Mouse (Mus musculus) cerebellum, postnatal 14 days (tissue): ENCODE measurements around the gene Slmap.
"Not testable (repeated sequence)": the region's sequence is repeated elsewhere in the genome, so short reads cannot be mapped to it uniquely, and the experiment has no call there.

Experiments used
- DNase-seq, 2 experiments: peaks; one replicate each; pipeline ENCODE4 v3.0.0; 2021; ENCODE audit warnings: mixed read lengths in 2 of 2

The Slmap gene

DNA sequence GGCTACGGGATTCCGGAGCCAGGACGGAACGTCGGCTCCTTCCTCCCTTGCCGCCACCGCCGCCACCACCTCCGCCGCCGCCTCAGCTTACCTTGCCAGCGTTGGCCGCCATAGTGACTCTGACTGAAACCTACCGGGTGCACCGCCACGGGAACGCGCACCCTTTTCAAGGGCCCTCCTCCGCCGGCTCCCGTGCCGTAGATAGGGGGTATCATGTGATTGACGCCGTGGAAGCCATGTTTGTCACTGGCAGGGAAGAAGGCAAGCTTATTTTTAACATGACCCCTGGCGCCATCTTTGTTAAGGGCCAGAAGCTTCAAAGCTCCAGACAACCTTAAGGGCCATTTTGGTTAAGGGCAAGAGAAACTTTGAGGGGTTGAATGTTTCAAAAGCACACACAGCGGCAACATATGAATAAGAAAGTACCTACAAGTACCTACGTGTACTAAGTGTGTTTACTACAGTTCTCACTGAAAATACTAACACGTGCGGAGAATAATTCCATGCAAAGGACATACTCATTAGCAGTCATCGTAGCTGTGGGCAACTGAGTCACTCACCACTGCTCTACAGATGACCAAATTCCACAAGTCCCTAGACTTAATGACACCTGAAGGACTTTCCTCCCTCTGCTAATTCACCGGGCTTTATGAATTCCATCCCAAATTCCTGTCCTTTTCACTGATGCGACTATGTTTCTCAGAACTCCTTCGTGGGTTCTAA, at the start of gene Slmap:
TSS of gene Slmap (minus strand) at position 175 of the 723 bp plus-strand sequence.
- peak; percentile 99 to 100 for DNase-seq

DNA sequence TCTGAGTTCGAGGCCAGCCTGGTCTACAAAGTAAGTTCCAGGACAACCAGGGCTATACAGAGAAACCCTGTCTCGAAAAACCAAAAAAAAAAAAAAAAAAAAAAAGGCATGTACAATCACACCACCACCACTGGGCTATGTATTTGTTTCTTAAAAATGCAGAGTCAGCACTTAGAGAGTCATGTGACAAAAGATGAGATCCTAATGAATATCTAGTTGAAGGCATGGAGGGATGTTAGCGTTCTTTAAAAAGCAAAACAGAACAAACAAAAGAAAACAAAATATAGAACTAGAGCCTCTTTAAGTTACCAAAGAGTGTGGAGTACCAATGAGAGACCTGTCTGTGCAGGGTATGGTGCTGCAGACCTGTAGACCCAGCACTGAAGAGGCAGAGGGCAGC, 48.9 kb upstream of the Slmap start:
- DNase-seq, result no peak

DNA sequence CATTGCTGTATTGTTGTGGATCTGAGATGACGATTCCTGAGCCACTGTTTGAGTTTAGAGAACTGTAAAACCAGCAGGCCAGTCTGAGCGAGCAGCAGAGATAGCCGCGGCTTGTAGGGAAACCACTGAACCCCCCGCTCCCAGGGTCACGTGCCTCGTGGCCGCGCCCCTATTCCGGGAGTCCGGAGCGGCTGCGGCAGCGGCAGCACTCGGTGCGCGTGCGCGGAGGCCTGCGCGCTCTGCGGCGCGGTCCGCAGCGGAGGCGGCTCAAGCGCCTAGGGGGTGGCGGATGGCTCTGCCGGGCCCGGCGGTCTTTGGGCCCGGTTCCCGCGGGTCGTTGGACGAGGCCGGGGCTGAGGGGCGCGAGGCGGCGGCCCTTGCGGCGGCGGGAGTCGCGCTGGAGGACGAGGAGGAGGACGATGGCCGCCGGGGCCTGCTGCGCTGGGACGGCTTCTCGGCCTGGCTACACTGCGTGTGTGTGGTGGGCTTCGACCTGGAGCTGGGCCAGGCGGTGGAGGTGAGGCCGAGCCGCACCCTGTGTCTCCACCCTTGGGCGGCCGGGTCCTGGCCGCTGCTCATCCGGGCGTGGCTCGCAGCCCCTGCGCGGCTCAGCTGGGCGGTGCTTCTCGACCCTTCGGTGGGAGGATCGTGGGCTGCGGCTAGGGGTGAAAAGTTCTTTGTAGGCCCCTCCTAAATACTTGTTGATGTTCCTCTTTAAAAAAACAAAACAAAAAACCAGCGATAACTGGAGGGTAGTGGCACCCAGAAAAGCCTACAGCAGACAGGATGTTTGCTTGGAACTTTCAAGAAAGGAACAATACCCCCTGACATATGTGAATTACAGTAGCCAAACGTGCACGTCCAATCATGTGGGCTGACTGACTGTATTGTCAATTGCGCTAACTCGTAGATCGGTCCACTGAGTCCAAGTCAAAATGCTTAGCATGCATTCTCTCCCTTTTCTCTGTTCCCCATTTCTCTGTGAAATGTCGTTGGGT, 44.9 kb upstream of the Slmap start:
- DNase-seq, result peak; percentile 89 to 90

DNA sequence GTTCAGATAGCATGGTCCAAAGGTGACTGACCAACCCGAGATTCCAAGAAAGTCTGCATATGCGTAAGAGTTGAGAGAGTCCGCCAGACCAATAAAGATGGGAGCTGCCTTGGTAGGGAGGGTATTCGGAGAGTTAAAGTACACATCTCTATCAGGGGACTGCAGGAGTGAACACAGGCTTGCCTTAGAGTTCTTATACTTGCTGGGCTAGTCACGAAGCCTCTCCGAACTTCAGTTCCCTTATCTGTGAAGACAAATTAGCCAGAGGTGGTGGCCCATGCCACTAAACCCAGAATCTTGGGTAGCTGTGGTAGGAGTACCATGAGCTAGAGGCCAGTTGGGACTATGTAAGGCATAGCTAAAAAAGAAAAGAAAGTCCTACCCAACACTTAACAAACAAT, 44.1 kb upstream of the Slmap start:
- DNase-seq, result peak in 1 of 2 experiments; percentile 7

DNA sequence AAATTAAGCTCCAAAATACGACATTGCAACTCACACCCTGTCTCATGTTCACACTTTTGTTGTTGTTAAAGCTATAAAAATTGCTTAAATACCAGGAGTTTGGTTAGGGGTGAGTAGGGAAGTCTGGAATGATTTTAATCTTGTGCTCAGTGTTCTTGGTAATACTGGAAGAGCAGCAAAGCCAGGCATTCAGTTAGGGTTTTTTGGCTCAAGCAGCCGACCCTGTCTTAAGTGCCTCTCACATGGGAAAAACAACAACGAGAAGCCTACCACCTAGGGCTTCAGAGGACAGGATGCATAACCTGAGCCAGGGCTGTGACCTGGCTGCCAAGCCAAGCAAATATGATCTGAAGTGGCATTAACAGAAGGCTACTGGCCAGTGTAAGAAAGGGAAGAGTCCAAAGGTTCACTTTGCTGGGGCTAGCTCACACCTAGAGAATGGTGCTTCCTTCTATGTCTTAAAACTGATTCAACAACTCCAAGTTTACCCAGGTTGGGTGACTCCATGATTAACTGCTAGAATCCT, 41.6 kb upstream of the Slmap start:
- no peak for DNase-seq

DNA sequence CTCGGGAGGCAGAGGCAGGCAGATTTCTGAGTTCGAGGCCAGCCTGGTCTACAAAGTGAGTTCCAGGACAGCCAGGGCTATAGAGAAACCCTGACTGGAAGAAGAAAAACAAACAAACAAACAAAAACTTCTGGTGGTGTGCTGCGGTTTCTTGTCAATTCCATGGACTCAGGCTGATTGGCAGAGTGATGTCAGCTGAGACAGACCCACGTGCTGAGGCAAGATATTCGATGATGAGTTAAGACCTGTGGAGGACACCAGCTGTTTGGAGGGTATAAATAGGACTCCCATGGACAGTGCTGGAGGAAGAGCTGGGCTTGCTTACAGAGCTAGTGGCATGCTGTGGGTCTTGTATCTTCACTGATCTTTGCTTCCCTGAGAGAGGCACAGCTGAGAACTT, 38.8 kb upstream of the Slmap start, which contains the start of gene Dennd6a:
TSS of gene Dennd6a (plus strand) at position 301 of the 400 bp plus-strand sequence.
- not testable (repeated sequence) for DNase-seq

DNA sequence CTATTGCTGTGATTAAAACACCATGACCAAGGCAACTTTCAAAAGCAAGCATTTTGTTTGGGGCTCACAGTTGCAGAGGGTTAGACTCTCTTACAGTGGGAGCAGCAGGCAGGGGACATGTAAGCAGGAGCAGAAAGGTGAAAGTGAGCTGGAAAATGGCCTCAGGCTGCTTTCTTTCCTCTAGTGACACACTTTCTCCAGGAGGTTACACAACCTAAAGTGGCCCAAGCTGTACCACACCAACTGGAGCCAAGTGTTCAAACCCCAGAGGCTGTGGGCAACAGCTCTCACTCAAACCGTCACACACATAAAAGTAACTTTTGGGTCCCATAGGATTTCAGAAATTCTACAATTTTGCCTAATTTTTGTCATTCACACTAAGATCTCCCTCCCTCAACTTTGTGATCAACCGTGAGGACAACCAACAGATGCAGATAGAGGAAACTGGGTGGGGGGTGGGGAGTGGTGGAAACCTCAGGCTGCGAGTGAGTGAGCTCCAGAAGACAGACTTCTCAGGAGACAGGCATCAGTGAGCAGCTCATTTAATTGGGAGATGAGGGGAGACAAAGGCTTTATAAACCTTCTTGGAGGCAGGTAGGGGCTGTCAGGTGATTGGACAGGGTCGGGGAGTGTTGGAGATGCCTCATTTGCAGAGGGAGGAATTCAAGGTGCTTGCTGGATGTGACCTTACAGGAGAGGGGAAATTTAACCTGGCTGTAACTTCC, 37.4 kb upstream of the Slmap start:
- DNase-seq, result no peak

DNA sequence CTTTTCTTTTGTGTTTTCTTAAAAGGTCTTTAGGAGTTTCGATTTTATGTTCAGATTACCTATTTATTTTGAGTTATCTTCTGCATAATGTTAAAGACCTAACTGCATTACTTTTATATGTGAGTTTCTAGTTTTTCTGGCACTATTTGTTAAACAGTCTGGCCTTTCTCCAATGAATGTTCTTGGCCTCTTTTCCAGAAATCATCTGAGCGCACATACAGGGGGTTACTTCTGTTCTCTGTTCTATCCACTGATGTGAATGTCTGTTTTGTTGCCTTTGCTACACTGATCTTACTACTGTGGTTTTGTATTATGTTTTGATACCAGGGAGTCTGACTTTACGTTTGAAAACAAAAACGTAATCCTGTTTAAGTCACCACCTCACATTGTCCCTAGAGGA, 35.1 kb upstream of the Slmap start:
- peak in 1 of 2 experiments; percentile 30 for DNase-seq

DNA sequence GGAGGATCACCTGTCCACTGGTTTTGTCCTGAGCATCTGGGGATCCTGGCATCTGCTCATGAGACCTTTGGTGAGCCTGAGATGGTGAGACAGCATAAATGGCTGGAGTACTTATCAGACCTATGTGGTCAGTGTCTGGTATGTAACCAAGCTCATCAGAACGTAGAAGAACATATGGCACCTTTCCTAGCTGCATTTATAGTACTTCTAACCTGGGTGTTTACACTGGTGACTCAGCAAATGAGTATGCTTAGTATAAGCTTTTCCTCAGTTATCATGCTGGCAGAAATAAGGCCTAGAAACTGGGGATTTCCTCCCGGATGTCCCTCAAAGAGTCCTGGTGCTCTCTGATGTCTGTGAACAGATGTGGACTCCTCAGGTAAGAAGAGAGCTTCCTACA, 27.5 kb upstream of the Slmap start:
- no peak for DNase-seq

DNA sequence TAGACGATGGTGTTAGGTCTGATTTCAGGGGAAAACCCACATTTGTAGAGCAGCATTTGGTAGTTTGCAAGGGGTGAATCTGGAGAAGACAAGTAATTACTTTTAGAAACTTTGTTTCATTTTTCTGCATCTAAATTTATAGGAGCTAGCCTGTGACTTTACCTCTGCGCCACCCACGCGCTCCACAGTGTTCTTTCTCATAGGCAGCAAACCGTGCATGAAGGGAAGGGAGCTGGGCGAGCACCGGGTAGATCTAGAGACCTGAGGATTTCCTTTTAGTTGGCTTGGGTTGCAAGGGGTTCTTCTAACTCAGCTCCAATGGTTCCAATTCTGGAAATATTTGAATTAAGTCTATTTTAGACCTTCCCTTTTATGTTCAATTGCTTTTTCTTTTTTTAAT, 23.8 kb upstream of the Slmap start:
- DNase-seq, result no peak

DNA sequence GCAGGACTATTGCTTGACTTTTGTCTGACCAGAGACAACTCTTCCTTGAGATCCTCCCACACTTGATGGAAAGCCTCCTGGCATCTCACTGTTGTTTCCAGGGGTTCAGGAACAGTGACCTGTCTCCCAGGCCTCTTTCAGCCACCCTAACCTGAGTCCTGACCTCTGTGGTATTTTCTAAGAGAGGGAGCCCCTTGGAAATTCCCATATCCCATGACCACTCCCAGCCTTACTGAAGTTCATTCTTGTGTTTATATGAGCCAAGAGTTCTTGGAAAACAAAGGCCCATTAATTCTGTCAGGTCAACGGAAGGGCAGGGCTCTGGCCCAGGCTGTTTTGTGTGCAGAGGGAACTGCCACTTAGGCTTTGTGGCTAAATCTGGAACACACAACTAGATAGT, 22.9 kb upstream of the Slmap start:
- no peak for DNase-seq

DNA sequence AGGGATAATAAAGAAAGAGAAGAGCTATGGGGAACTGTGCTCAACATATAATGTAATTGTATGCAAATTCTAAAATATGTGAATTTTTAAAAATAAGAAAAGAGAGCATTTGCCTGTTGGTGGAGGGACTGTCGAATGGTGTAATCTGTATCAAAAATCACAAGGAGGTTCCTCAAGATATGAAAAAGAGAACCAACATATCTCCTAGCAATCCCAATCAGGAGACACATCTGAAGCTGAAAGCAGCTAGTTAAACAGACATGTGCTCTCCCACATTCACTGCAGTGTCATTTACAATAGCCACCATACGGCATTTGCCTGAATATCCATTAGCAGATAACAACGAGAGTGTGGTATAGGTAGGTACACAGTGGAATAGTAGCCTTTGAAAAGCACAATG, 18.1 kb upstream of the Slmap start:
- DNase-seq, result no peak

DNA sequence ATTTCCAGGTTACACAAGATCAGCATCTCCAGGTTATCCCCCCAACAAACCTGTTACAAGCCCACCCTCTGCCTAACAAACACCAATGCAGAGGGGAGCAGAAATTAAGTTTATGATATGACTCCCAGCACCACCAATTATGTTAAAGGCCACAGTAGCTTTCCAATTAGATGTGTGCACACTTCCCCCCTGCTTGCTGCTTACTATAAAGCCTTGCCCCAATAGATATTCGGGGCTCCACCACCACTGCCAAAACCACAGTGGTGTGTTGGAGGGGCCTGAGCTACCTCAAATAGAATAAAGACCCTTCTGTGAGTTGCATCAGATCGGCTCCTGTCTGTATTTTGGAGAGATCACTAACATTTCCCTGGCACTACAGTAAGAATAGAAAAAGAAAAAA, 17.7 kb upstream of the Slmap start:
- no peak for DNase-seq

DNA sequence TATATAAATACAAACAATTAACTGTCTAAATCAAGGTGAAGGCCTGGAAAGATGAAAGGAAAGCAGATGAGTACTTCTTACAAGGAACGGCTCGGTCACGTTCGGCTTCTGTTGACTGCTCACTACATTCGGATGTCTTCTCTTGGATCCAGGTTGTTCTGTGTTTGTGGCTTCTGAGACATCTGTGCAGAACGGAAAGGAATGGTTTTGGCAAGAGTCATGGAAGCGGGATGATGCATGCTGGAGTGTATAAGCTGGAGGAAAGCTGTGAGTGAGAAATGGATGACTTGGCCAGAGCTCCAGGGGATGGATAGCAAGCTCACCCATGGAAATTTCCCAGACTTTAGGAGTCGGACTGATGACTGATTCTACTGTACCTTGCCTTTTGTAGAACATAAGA, 16.0 kb upstream of the Slmap start:
- DNase-seq, result no peak

DNA sequence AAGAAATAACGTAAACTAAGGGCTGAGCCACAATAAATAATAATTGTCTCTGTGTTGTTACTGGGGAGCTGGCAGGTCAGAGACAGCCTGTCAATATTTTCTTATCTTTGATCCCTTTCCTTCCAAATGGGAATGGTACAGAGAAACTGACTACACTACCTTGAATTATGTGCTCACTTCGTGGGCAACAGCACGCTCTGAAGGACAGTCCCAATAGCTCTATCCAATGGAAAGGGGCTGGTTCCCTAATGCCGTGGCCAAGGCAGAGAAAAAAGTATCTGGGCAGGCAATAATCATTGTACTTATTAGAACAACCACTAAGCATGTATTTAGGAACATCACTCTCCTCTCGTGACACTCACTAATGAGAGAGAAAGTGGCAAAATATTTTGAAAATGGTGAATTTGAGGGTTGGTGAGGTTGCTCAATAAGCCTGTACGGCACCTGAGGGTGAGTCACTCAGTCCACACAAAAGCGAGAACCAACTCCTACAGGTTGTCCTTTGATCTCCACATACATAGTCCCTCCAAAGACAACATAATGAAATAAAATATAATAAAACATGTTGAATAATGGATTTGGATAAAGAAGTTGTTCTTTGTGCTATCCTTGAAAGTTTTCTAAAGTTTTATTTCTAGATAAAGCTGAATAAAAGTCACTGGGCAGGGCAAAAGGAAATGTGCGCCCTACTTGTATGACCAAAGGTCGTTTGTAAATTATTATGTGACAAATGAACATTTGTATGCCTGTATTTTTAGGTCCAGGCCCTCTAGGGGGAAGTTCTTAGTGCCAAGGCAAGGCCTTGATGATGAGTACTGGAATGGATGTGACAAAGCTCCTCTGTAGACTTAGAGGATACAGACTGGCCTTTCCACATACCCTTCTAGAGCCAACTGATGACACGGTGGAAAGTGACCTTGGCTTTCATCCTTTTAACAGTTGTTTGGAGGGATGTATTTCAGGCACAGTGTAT, 13.1 kb upstream of the Slmap start:
- no peak for DNase-seq

DNA sequence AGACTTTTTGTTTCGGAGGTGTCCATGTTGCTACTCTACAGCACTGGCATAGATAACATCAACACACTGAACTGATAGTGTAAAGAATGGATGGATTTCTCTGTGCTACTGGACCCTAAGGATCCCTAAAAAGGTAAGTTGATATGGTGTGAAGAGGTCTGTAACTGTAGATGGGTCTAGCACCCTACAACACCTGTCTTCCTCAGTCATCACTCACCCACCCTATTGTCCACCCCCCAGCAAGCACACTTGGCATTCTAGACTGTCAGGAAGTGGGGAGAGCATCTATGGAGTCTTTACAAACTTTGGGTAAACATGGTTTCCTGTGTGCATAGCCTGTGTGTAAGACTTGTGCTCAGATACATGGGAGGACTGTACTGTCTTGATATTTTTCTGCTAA, 7.4 kb upstream of the Slmap start:
- DNase-seq, result no peak

DNA sequence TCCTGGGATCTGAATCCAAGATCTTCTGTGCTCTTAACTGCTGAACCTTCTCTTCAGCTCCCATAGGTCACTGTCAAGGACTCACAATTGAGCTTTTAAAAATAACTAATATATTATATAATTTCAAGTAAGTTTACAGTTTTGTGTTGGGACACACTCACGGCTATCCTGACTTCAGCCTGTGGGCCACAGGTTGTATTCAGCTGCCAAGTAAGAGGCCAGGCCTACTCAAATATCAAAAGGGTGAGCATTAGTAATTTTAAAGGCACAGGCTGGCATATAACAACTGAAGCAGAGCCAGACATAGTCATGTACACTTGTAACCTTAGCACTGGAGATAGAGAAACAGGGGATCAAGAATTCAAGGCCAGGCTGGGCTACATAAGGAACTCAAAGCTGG, 5.8 kb upstream of the Slmap start:
- DNase-seq, result no peak

DNA sequence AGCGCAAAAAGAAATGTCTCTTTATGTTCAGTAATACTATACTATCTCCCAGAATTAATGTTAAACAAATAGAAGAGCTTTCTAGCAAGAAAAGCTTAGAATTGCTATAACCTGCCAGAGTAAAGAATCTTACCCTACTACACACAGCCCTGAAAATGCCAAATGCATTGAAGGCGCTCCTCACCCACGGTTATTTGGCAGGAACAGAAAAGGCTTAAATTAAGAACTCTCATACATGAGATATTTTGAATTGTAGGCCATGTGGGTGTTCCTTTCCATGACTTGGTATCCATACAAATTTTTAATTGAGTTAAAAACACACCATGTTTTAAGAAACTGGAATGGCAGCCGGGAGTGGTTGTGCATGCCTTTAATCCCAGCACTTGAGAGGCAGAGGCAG, 4.5 kb upstream of the Slmap start:
- DNase-seq, result no peak

DNA sequence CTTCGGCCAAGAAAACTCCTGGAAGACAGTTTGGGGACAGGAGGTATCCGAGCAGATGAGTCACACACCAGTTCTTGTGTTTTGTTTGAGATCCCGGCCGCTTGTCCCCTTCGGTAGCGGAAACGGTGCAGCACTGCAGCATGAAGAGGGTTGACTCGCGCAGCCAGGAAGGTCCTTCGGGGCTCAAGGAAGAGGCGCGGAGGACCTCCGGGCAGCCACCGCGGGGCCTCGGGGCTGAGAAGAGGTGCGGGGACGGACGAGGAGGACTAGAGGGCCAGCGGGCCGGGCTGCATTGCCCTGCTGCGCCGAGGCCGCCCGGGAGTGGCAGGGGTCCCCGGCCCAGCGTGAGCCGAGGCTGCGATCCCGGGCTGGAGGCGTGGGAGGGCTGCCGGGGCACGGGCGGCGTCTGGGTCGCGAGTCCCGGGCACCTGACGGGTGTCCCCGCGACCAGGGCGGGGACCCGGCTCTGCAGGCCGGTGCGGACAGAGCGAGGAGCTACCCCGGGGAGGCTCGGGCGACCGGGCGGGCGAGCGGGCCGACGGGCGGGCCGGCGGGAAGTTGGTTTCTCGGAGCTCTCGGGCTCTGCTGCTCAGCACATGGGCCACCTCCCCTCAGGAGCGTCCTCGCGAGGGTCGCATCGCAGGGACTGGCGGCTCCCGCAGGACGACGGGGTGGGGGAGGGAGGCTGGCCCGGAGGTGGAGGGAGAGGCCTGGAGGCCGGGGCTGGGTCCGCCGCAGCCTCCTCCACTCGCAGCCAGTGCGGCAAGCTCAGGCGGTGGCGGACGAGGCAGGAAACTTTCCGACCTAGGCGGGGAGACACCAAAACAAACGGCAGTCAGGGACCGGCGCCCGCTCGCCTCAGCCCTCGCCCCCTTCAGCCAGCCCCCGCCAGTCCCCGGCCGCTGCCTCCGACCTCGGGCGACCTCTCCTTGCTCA, 642 bp downstream of the Slmap start:
- peak; percentile 50 to 72 for DNase-seq

DNA sequence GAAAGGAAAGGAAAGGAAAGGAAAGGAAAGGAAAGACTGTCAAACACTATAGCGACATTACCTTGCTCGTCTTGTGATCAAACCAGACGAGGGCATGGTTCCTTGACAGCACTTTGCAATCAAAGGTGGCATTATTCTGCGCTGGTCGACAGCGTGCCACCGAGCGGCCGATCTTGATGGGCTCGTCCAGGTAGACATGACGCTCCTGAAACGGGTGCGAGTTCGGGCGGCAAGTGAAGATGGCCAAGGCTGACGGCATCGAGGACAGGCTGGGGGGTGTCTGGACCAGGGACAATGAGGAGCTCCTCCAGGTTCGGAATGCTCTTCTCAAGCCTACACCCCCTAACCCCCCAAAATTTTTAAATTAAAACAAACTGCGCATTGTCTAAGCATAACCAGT, 1.5 kb downstream of the Slmap start:
- peak; percentile 45 for DNase-seq

DNA sequence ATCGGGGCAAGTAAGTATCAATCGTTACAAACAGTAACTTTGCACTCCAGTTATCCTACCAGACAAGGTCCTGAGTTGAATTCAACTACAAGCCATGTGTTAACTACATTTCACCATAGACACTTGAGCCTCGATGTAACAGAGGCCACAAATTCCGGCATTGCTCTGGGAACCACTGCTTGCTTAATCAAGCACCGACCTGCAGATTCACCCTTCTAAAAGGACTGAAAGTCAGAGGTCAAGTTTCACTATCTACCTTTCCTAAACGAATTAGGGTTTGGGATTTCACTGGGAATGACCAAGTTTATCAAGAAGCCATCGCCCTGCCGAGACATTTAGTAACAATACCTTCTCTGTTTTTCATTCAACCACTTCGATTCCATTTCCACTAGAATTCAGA, 2.0 kb downstream of the Slmap start:
- DNase-seq, result no peak
